Mouse (Mus musculus): ENCODE data around the gene Zmynd19. TPM values are rescaled to one million over a fixed set of nuclear protein-coding genes. Genes with fewer than 3 reads are reported as not detected.

Gene Zmynd19
- polyA plus RNA-seq, 1 experiment from 2014 or later: 5.0 TPM

GRCm38 (mm10) chr2:24925284-24925683, 24.3 kb upstream of the Zmynd19 start:
- Histone ChIP-seq H3K4me1 (ENCODE audit: insufficient read depth, low read depth, low read length) (peaks cover 12% of the 10 kb centered on the region; the same call in 1 of the 2 replicates), H3K27me3 (replicated peaks; ENCODE audit: insufficient read depth, low read length) (no peaks in the 10 kb centered on the region), H3K9me3 (ENCODE audit: low read length) (no peaks in the 10 kb centered on the region), H3K36me3 (ENCODE audit: insufficient read depth, low read length) (no peaks in the 10 kb centered on the region), H3K27ac (ENCODE audit: low read length) (peak overlapping the region; percentile 54), H3K4me3 (ENCODE audit: low read depth, low read length) (no peak overlapping the region), H3K9ac (replicated peaks; ENCODE audit: low read depth) (no peak overlapping the region), H3K4me2 (replicated peaks; ENCODE audit: low read depth, low read length) (no peak overlapping the region)
- 53% methylated on average over 8 of the region's 8 CpGs for WGBS
- TF ChIP-seq EP300 (IDR thresholded peaks at IDR 0.05) (peak; percentile 52; the same call in 1 of the 2 replicates), CTCF (IDR thresholded peaks at IDR 0.05) (no peak; the same call in 1 of the 2 replicates)
- ATAC-seq (peak; percentile 45), DNase-seq (ENCODE audit: low spot score) (peak; percentile 83)

DNA sequence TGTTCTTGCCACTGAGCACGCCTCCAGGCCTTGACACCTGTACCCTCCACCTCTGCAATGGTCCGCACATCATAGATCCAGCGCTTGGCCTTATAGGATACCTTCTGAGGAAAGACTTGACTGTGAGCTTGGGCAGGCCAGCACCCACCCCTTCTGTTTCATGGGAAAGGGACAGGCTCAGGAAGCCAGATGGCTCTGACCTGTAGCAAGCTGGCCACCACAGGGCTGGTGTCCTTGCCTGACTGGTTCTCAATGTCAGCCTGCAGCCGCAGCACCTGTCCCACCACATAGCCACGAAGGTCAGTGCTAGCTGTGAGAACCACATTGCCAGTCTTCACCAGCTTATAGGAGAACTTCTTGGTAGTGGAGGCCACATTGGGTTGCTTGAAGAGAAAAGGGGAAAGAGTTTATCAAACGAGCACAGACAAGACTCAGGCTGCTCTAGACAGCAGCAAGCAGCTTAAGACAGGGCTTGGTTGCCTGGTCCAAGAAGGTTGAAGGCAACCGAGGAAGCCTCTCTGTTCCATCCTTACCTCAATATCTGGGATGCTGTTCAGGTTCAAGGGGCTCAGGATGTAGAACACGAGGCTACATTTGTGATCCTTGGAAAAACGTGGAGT, 23.1 kb upstream of the Zmynd19 start:
- H3K4me1 ChIP-seq (ENCODE audit: insufficient read depth, low read depth, low read length): peaks cover 12% of the 10 kb centered on the region; the same call in 1 of the 2 replicates
- H3K36me3 ChIP-seq (ENCODE audit: insufficient read depth, low read length): no peaks in the 10 kb centered on the region
- no peak overlapping the region for H3K4me2 ChIP-seq (replicated peaks; ENCODE audit: low read depth, low read length)
- 73% methylated on average over 9 of the region's 9 CpGs for WGBS
- H3K9me3 ChIP-seq (ENCODE audit: low read length): no peaks in the 10 kb centered on the region
- ATAC-seq (no peak), DNase-seq (ENCODE audit: low spot score) (no peak)
- H3K9ac ChIP-seq (replicated peaks; ENCODE audit: low read depth): no peak overlapping the region
- no peak overlapping the region for H3K4me3 ChIP-seq (ENCODE audit: low read depth, low read length)
- no peak for TF ChIP-seq CTCF (IDR thresholded peaks at IDR 0.05)
- no peak for TF ChIP-seq EP300 (IDR thresholded peaks at IDR 0.05)
- H3K27ac ChIP-seq (ENCODE audit: low read length): peak overlapping the region; percentile 92
- no peaks in the 10 kb centered on the region for H3K27me3 ChIP-seq (replicated peaks; ENCODE audit: insufficient read depth, low read length)

GRCm38 (mm10) chr2:24926965-24927358, 22.6 kb upstream of the Zmynd19 start:
- no peak overlapping the region for H3K4me3 ChIP-seq (ENCODE audit: low read depth, low read length)
- no peaks in the 10 kb centered on the region for H3K9me3 ChIP-seq (ENCODE audit: low read length)
- H3K27me3 ChIP-seq (replicated peaks; ENCODE audit: insufficient read depth, low read length): no peaks in the 10 kb centered on the region
- ATAC-seq: no peak
- H3K27ac ChIP-seq (ENCODE audit: low read length): peak overlapping the region; percentile 92
- no peak for TF ChIP-seq EP300 (IDR thresholded peaks at IDR 0.05)
- TF ChIP-seq CTCF (IDR thresholded peaks at IDR 0.05): no peak
- no peaks in the 10 kb centered on the region for H3K36me3 ChIP-seq (ENCODE audit: insufficient read depth, low read length)
- WGBS: 38% methylated on average over 7 of the region's 7 CpGs
- H3K9ac ChIP-seq (replicated peaks; ENCODE audit: low read depth): no peak overlapping the region
- peak overlapping the region; percentile 33; the same call in 1 of the 2 replicates for H3K4me2 ChIP-seq (replicated peaks; ENCODE audit: low read depth, low read length)
- H3K4me1 ChIP-seq (ENCODE audit: insufficient read depth, low read depth, low read length): peaks cover 12% of the 10 kb centered on the region; the same call in 1 of the 2 replicates
- DNase-seq (ENCODE audit: low spot score): no peak

DNA sequence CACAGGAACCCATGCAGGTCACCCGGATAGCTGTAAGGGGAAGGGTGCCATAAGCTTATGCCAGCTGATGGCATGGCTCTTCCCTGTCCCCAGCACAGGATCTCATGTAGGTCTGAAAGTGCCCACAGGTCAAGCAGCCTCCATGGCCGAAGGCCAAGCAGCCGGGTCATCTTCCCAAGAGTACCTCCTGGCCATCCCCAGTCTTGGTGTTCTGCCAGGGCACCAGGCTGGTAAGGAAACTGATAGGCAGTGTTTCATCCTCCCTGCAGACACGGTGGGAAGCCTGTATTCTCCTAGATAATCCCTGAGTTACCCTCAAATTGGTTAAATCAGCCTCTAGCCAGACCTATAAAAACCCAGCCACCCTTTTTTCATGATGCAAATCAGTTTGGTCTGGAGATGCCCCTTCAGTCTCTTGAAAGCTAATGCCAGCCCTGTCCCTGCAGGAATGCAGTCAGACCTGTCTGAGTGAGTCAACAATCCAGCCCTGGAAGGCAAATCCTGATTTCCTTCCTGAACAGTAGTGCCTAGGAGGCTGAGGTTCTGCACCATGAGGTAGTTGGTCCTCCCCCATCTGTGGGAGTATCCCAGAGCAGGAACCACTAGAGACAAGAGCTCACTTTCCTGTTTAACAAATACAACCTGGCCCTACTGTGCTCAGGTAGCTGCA, 21.6 kb upstream of the Zmynd19 start:
- TF ChIP-seq EP300 (IDR thresholded peaks at IDR 0.05) (peak; percentile 98), CTCF (IDR thresholded peaks at IDR 0.05) (no peak)
- Histone ChIP-seq H3K27ac (ENCODE audit: low read length) (peak overlapping the region; percentile 92), H3K4me2 (replicated peaks; ENCODE audit: low read depth, low read length) (peak overlapping the region; percentile 33), H3K9ac (replicated peaks; ENCODE audit: low read depth) (no peak overlapping the region), H3K4me1 (ENCODE audit: insufficient read depth, low read depth, low read length) (peaks cover 12% of the 10 kb centered on the region; the same call in 1 of the 2 replicates), H3K27me3 (replicated peaks; ENCODE audit: insufficient read depth, low read length) (no peaks in the 10 kb centered on the region), H3K36me3 (ENCODE audit: insufficient read depth, low read length) (no peaks in the 10 kb centered on the region), H3K9me3 (ENCODE audit: low read length) (no peaks in the 10 kb centered on the region), H3K4me3 (ENCODE audit: low read depth, low read length) (no peak overlapping the region)
- ATAC-seq: peak; percentile 91
- WGBS: 50% methylated on average over 4 of the region's 4 CpGs
- peak; percentile 95 for DNase-seq (ENCODE audit: low spot score)

DNA sequence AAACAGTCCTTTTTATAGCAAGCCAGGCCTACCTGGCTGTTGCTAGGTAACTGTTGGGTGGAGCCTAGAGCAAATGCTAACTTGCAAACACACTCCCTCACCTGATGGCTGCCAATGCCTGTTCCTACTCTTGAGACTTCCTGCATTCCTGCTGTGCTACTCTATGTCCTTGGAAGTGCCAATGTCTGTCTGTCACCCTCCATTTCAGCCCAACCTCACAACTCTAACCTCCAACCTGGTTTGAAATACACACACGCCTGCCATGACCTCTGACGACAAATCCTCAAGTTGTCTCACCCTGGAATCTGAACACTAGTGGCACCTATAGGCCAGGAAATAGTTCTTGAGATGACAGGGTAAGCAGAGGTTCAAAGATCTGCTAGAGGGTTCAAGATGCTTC, 20.5 kb upstream of the Zmynd19 start:
- peaks cover 14% of the 10 kb centered on the region for H3K4me1 ChIP-seq (ENCODE audit: insufficient read depth, low read depth, low read length)
- WGBS: 40% methylated on average over 2 of the region's 2 CpGs
- no peak overlapping the region for H3K9ac ChIP-seq (replicated peaks; ENCODE audit: low read depth)
- peak overlapping the region; percentile 92 for H3K27ac ChIP-seq (ENCODE audit: low read length)
- no peak overlapping the region for H3K4me3 ChIP-seq (ENCODE audit: low read depth, low read length)
- no peaks in the 10 kb centered on the region for H3K27me3 ChIP-seq (replicated peaks; ENCODE audit: insufficient read depth, low read length)
- DNase-seq (ENCODE audit: low spot score) (peak; percentile 88), ATAC-seq (peak; percentile 73)
- H3K36me3 ChIP-seq (ENCODE audit: insufficient read depth, low read length): no peaks in the 10 kb centered on the region
- H3K9me3 ChIP-seq (ENCODE audit: low read length): no peaks in the 10 kb centered on the region
- peak overlapping the region; percentile 25; the same call in 1 of the 2 replicates for H3K4me2 ChIP-seq (replicated peaks; ENCODE audit: low read depth, low read length)
- TF ChIP-seq CTCF (IDR thresholded peaks at IDR 0.05): 0 out of 2 replicates have a peak, but pooled peaks have one; percentile 16
- peak; percentile 72 for TF ChIP-seq EP300 (IDR thresholded peaks at IDR 0.05)

GRCm38 (mm10) chr2:24929593-24929992, 20.0 kb upstream of the Zmynd19 start:
- Histone ChIP-seq H3K4me2 (replicated peaks; ENCODE audit: low read depth, low read length) (no peak overlapping the region), H3K4me3 (ENCODE audit: low read depth, low read length) (no peak overlapping the region), H3K36me3 (ENCODE audit: insufficient read depth, low read length) (no peaks in the 10 kb centered on the region), H3K9ac (replicated peaks; ENCODE audit: low read depth) (no peak overlapping the region; the same call in 1 of the 2 replicates), H3K27ac (ENCODE audit: low read length) (peak overlapping the region; percentile 92), H3K9me3 (ENCODE audit: low read length) (no peaks in the 10 kb centered on the region), H3K4me1 (ENCODE audit: insufficient read depth, low read depth, low read length) (peaks cover 18% of the 10 kb centered on the region), H3K27me3 (replicated peaks; ENCODE audit: insufficient read depth, low read length) (no peaks in the 10 kb centered on the region)
- DNase-seq (ENCODE audit: low spot score) (no peak), ATAC-seq (no peak)
- TF ChIP-seq CTCF (IDR thresholded peaks at IDR 0.05) (no peak), EP300 (IDR thresholded peaks at IDR 0.05) (no peak)
- WGBS: 69% methylated on average over 5 of the region's 5 CpGs

Data from lung, postnatal 0 days (tissue).